Mouse (Mus musculus) frontal cortex, adult (tissue): ENCODE data around the gene Gsg1l2.
A peak's percentile ranks its signal among the peaks of the same experiment; 100 is the strongest.

Source experiments
- ATAC-seq: cut with Nextera tagmentation; 2 replicates; pipeline ENCODE4 v1.9.2; 2017; ENCODE audit warnings: mild to moderate bottlenecking, moderate library complexity, mixed read lengths; ENCODE audit not compliant: low TSS enrichment

Gene Gsg1l2

DNA sequence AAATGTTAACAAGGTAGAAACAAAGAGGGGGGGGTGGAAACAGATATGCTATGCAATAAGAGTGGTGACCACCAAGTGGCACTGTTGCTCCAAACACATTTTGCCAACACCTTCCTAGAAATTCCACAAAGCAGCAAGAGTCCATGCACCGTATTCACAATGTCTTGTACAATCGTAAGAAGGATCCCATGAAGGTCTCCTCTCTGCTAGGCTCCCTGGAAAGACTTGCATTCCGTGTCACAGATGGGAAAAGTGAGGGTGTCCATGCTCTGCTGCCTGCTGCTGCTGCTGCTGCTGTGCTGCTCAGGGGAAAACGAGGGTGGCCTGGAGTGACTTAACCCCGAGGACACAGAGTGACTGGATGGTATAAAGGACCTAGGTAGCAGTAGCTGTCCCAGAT is 45.2 kb downstream of the Gsg1l2 start:
- peak; percentile 56 for ATAC-seq

DNA sequence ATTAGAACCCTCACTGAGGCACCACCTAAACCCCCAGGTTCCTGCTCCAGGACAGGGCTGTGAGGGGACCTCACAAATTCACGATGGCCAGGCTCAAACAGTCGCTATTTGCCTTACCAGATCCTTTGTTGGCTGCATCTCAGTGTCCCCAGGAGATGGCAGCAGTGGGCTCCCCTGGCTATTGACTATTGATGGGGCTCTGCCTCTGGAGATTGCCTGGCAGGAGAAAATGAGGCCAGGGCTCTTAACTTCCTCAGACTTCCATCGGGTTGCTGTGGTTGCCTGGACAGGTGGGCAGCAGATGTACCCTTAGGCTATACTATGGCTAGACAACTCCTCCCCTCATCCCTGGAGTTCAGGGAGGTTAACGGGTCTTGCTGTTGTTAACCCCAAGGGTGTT is 45.8 kb downstream of the Gsg1l2 start:
- ATAC-seq: peak; percentile 53; the same call in 1 of the 2 replicates

DNA sequence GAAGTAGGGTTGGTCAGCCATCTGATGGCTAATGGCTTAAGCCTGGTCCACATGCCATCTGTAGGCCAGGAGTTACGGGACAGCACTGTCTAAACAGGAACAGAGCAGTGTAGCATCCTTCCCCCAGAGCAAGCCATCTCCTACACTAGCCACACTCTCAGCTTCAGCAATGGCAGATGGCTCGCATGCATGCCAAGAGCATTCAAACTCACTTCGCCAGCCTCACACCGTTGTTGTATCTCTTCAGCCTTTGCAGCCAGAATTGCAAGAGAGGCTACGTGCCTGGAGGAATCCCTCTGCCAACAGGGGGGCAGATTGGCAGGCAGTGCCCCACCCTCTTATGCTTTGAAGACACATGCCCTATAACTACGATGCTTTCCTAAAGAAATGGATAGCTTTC is 47.2 kb downstream of the Gsg1l2 start:
- ATAC-seq: peak; percentile 87

DNA sequence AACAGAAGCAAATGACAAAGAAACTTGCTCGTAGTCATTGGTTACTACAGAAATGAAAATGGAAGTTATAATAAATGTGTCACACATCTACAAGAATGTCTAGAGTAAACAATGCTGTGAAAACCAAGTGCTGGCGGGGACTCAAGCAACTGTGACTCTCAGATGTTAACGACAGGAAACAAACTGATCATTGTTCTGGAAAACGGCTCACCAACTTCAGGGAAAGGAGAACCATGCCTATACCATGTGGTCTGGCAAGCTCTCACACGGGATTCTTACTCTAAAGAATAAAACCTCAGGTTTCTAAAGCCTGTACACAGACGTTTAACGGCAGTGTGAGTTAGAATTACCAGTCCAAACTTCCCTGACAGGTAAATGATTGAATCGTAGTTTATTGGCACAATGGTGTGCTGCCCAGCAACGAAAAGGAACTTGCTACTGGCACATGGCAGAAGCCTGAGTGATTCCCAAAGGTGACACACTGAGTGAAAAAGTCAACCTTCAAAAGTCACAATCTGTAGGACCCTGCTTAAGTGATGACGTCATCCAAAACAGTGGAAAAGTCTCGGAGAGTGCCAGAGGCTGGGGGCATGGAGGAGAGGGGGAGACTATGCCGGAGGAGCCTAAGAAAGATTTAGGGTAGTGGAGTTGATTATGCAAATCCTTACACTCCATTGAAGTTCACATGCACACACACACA is 54.1 kb downstream of the Gsg1l2 start:
- ATAC-seq: no peak

DNA sequence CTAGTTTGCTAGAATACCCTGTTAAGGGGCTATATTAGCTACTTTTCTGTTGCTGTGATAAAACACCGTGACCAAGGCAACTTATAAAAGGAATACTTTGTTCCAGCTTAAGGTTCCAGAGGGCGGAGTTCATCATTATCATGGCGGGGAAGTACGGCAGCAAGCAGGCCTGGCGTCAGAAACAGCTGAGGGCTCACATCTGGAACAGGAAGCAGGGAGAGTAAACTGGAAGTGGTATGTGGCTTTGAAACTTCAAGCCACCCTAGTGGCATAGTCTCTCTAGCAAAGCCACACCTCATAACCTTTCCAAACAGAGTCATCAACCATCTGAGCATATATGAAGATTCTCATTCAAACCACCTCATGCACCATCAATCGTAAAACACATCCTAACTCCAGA is 55.1 kb downstream of the Gsg1l2 start:
- no peak for ATAC-seq

DNA sequence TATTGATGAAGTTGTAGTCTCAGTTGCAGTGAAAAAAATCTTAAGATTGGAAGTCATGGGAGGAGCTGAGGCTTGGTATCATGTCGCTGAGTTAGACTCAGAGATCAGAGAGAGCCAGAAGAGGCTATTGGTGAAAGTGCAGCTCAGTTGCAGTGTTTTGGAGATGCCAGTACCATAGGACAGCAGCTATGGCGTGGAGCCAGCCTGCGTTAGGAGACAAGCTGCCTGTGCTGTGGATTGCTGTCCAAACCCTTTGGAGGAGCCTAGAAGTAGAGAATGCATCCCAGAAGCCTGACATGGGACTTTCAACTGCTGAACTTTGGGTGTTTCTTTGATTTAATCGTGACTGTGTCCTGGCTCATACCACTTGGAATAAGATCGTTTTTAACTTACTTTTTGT is 57.4 kb downstream of the Gsg1l2 start:
- ATAC-seq: no peak

DNA sequence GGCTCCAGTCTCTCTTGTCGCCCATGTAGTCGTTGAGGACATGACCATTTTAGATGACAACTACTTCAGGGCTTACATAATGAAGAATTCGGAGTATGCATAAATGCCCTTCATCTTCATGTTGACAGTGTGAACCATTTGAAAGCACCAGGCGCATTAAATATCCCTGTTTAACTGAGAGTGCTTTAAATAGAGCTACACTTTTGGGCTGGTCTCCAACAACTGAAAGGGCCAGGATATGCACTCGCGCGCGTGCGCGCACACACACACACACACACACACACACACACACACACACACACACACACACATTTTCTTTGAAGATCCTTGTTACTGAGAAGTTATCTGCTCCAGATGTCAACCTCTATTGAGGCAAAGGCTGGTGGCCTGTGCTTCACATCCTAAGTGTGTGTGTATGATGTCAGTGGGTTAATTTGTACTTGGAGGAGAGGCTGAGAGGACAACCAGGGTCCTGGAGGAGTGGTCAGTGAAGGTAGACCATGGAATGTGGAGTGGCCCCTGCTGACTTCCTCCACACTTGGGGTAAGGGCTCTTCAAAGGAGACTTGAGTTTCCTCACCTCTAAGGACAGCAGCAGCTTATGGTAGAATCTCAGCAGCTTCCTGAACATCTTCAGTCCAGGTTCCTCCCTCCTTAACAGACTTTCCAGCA is 61.1 kb downstream of the Gsg1l2 start:
- ATAC-seq: no peak
